Mouse (Mus musculus): ENCODE results near the gene Helz2.
A peak's percentile ranks its signal among the peaks of the same experiment; 100 is the strongest.

The Helz2 gene

DNA sequence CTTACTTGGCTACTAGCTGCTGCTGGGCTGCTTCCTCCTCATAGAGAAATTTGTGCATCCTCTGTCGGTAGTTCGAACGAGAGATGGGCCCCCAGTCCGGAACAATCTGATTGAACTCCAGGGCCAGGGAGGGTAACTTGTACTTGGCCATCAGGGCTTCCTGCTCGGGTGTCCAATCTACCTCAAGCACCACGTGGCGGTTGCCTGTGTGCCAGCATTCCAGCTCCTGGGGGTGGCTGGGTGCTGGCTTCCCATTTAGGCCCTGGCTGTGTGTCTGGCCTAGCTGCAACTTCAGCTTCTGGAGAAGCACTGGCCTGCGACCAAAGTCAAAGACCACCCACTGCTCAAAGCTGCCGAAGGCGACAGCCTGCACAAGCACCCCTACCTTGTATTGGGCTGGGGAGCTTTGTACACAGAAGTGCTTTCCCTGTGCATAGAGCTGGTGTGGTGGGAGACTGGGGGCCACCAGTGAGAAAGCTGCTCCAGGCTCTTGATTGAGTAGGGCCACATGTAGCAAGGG is 3.7 kb downstream of the Helz2 start:
- DNase-seq (ENCODE audit: low spot score) = no peak

DNA sequence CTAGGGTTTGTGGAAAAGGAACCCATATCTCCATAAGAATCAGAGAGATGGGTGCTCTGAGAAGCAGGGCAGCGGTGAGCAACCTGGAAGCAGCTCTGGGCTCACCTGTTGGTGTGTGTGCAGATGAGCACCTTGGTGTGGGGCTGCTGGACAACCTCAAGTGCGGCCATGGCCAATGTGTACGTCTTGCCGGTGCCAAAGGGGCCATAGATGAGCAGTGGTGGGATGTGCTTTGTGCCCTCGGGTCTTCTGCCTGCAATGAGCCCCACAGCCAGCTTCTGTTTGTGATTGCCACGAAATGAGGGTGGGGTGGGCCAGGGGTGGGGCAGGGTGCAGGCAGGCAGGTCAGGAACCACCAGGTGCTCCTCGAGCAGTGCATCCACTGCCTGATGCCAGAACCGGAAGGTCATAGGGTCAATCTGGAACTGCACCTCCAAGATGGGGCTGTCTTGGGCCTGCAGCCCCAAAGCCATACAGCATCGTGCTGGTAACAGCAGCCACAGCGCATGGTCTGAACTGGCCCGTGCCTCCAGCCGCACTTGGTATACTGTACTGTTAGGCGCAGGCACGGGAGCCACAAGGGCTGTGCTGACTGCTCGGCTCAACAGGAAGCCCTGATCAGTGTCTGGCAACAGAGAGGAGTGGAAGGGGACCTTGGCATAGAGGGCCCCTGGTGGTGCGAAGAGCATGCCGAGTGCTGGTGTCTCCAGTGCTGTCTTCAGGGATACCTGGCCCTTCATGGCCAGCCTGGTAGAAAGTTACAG is 4.4 kb downstream of the Helz2 start:
- DNase-seq (ENCODE audit: low spot score) = no peak

DNA sequence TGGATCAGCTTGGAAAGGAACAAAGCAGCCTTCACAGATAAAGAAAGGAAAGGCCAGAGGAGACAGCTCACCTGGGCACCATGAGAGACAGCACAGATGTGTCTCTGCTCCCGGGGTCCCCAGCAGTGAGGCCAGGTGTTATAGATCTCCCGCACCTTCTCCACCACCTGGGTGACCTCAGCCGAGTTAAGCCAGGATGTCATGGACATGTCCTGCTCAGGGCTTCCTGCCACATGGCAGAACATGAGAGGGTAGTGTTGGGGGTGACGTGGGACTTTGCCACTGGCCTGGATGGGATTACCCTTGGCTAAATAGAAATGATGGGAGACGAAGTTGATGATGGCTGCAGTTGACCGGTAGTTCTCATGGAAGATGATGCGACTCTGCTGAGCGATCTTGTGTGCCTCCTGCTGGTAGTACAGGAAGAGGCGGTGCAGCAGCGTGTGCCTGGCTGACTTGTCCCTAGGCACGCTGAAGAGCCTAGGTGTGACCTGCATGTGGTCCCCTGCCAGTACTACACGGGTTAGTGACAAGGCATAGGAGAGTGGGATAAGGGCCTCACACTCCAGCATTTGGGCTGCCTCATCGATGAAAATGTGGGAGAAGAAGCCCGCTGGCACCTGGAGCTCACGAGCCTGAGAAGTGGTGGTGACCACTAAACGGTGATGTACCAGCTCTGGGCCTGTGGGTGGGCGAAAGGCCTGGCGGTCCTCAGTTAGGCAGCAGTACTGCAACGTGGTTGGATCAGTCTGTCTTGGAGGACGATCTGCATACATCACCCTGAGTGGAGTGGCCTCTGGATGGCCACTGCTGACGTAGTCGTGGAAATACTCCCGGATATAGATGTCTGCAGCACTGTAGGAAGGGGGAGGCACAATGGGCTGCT is 5.9 kb downstream of the Helz2 start:
- DNase-seq (ENCODE audit: low spot score) = no peak

DNA sequence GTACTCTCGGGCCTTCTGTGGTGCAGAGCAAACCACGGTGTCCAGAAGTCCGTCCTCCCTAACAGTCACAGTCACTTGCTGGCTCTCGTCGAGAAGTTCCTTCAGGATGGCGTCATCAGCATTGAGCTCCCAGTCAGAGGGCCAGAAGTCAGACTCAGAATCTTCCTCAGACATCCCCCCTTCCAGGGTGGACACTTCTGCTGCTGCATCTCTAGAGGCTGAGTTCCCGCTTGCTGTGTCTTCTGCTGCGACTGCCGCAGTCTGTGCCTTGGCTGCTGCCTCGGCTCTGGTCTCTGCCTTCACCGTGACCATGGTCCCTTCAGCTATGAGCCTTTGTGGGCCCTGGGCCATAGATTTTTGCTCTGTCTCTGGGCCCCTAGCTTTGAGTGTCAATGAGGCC is 7.1 kb downstream of the Helz2 start:
- no peak for DNase-seq (ENCODE audit: low spot score)

DNA sequence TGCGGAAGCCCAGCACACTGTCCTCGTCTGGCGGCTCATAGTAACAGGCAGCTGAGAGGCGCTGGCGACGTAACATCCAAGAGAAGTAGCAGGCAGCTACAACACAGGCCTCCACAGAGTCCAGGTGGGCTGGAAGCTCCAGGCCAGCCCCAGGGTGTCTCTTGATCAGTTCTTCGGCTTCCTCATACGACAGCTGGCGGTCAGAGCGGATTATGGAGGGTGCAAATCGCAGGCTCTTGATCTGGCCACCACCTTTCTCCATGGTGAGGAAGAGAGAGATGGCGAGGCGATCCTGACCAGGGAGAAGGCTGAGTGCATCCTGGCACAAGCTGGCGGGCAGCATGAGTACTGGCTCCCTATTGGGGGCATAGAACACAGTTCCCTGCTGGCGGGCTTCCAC is 8.4 kb downstream of the Helz2 start:
- DNase-seq (ENCODE audit: low spot score) = no peak

DNA sequence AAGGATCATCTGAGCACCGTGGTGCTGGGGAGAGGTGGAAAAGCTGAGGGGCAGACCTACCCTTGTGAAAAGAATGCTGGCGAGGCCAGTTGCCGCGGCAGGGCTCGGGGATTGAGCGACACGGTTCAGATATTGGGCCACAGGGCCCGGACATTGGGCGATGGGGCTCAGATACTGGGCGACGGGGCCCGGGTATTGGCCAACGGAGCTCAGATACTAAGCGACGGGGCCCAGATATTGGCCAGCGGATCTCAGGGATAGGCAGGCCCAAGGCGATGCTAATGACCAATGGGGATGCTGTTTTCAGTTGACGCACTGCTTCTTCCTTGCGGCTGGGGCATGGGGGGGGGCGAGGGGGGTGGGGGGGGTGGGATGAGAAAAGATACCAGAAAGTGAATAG is 10.7 kb downstream of the Helz2 start:
- no peak for DNase-seq (ENCODE audit: low spot score)

DNA sequence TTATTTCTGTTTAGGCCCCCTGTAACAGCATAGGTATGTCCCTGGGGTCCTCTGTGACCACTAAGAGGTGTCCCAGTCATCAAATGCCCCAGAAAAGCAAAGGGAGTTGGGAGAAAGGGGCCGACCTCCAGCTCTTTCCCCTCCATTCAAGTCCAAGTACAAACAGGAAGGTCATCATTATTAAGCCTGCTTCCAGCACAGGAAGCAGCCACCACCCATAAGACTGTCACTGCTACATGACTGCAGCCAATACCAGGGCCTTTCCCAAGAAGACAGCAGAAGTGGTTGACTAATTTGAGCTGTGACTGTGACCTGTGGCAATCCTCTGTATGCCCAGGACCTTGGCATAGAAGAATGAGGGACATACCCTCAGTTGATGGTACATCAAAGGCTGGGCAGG is 13.5 kb downstream of the Helz2 start:
- peak; percentile 65 for DNase-seq (ENCODE audit: low spot score)

DNA sequence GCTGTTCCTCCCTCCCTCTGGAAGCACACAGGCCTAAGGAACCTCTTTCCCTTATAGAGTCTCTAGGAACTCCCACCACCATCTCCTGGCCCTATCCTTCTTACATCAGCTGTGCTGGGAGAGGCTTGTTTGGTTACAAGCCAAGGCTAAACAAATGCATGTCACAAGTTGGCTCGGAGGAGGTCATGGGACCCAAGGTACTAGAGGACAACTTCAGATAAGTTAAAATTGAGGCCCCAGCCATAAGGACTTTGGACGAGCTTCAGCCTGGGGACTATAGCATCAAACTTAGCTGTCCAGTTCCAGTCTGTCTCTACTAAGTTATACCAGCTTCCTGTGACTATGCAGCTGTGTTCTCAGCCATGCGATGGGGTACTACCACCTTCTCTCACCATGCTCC is 14.7 kb downstream of the Helz2 start:
- no peak for DNase-seq (ENCODE audit: low spot score)

DNA sequence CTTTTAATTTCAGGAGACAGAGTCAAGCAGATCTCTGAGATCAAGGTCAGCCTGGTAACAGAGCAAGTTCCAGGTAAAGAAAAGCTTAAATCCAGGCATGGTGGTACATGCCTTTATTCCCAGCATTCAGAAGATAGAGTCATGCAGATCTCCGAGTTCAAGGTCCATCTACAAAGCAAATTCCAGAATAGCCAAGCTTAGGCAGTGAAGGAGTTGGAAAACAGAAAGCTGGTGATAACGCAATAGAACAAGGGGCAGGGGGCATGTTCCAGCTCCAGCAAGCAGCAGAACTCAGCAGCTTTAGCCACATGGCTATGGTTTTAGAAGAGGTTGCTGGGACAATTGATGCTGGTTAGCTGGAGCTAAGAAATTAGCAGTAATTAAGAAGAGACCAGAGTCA is 16.8 kb downstream of the Helz2 start:
- no peak for DNase-seq (ENCODE audit: low spot score)

DNA sequence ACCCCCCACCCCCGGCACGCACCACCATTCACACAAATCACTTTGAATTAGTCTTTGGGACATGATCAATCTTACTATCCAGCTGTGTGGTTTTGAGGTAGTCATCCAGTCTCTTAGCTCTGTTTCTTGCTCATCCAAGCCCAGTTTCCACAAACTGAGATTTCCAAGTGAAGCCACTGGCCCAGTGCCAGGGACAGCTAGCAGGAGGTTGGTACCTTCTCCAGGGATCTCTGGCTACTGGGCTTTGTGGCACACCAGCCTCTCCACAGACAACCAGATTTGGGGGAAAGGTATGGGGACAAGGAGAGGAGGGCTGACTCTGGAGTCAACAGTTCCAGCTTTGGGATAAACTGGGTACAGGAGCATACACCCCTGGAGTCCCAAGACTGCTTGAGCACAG is 21.5 kb downstream of the Helz2 start:
- no peak for DNase-seq (ENCODE audit: low spot score)

DNA sequence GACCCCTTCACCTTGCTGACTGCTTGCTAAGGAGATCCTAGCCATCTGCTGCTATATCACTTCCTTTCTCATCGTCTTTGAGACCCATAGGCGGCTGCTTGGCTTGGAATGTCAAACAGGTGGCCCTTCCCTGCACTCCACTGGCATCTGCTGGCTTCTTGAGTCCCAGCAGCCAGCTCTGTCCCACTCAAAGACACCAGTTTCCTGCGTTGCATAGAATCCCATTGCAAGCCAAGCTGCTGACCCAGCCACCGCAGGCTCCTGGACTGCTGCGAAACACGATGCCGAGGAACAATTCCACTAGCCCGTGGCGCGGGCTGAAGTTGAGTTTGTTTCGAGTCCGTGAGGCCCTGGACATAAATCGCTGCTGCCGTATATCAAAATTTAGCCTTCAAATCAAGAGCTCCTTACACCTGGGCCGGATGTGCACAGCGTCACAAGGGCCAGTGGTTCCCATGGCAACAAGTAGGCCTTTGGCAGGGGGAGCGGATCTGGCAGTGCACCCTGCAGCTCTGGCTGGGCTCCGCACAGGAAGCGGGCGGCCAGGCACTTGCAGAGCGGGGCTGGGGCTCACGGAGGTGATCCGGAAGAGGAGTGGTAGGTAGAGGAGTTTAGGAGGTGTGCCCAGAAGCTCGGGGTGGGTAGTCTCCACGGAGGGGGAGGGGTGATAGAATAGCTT is 22.1 kb downstream of the Helz2 start, which contains the start of gene Fndc11:
Gene Fndc11 (plus strand): TSS at position 476 of the 679 bp plus-strand sequence.
- peak; percentile 93 for DNase-seq (ENCODE audit: low spot score)

DNA sequence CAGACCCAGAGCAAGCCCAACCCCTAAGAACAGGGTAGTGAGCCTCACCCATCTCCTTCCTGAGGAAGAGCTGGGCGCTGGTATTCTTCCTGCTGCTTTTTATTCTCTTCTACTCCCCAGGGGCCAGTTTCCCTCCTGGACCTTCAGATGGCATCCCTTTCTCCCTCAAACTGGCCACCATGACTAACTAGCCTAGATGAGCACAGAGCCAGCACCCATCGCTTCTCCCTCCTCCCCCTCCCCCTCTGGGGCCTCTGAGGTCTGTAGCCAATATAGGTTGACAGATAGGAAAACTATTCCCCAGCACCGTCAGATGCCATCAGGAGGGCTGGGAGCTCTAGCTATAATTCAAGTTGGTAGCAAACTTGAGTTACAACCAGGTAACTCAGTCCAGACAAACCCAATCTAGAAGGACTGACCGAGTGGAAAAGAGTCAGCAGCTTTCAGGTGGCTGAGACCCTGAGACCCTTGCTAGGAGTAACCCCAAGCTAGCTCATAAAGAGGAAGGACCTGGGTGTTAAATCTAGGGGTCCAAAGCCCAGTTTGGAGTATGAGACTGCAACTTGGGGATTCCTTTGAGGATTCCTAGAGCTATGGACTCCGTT is 22.8 kb downstream of the Helz2 start:
- DNase-seq (ENCODE audit: low spot score) = peak; percentile 48

DNA sequence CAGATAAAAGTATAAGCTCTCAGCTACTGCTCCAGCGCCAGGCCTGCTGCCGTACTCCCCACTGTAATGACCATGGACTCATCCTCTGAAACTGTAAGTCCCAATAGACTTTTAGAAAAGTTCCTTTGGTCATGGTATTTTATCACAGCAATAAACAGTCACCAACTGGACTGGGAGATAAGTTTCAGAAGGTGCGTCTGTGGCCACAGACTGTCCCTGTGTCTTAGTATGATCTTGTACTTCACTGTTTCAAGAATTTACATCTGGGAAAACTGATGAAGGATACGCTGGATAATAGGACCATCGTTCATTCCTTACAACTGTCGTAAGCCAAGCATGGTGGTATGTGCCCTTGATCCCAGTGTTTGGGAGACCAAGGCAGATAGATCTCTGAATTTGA is 25.8 kb downstream of the Helz2 start:
- no peak for DNase-seq (ENCODE audit: low spot score)

DNA sequence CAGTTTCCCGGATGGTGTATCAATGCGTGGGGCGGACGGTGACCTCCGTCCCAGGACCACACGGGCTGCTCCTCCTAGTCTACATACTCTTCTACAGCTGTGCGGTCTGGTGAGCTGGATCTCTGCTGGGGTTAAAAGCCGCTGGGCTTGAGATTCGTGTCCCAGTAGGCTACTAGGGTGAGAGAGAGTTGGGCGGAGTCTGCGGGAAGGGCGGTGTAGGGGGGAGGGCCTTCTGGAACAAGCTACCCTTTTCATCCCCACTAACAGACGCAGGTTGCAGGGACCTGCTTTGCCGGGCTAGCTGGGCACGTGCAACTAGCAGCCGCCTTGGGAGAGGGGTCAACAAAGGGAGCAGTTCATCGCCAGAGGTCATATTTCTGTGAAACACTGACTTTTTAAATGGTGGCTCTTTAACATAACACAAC is 28.8 kb downstream of the Helz2 start, which contains the start of gene Srms:
Gene Srms (minus strand): TSS at position 165 of the 425 bp plus-strand sequence.
- DNase-seq (ENCODE audit: low spot score) = peak; percentile 71

DNA sequence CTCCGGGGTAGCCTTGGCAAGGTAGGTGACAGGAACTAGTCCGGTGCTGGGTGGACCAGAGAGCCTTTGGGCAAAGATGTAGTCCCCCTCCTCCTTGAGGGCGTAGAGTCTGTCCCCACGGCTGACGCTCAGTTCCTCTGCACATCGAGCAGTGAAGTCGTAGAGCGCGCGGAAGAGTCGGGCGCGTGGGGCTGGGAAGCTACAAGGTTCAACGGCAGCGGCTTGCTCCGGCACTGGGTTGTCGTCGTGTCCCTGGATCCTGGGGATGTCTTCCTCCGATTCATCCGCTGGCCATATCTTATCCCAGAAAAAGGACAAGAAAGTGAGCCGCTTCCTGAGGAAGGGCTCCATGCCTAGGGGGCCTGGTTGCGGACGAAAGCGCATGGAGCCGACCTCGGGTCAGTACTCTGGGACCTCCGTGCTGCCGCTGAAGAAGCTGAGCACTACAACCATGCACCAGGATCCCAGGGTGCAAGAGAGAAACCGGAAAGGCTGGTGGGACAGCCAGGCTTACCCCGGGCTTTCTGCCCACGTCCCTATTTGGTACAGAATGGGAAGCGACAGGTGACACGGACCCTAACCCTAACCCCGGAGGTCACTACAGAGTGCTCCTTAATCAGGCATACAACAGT is 29.3 kb downstream of the Helz2 start:
- DNase-seq (ENCODE audit: low spot score) = no peak

DNA sequence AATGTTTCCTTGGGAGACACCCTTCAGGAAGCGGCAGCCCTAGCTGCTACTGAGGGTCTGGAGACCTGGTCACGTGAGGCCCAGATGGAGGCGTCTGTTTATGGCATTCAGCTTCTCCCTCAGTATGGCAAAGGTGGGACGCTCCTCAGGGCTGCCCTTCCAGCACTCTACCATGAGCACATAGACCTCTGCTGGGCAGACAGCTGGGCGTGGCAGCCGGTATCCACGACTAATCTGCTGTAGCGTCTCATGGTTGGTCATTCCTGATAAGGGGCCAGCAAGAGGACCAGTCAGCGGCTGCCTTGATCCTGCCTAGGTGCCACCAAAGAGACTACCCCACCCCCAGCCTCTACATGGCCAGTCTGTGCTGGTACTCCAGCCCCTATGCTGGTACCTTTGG is 35.7 kb downstream of the Helz2 start:
- DNase-seq (ENCODE audit: low spot score) = no peak

DNA sequence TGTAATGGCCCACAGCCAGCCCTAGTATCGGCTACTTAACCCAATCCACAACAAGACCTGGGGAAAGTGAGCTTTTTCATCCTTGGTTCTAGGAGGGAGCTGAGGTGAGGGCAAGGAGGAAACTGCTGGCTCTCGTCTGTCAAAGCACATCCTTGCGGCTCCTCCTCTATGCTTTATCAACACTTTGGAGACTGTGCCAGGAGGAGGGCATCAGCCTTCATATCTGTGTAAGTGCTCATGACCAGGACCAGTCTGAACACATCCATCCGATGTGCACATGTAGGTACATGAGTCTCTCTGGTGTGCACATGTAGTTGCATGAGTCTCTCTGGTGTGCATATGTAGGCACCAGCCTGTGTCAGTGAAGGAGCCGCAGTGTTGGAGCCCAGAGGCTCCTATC is 36.1 kb downstream of the Helz2 start:
- no peak for DNase-seq (ENCODE audit: low spot score)

DNA sequence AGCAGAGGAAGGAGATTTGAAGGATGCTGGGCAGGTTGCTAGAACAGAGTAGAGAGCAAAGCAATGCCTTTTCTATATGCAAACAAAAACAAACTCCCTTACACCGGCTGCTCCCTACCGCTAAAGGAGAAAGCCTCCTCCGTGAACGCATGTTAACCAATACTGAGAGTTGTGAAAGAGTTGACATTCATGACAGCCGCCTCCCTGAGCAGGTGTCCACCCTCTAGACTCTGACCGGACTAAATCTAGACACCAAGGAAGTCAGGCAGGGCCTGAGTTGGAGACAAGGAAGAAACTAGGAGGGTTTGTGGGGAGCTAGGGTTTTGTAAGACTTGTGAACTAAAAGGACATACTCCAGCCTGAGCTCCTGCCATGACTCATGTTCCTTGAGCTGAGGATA is 38.9 kb downstream of the Helz2 start:
- DNase-seq (ENCODE audit: low spot score) = no peak

DNA sequence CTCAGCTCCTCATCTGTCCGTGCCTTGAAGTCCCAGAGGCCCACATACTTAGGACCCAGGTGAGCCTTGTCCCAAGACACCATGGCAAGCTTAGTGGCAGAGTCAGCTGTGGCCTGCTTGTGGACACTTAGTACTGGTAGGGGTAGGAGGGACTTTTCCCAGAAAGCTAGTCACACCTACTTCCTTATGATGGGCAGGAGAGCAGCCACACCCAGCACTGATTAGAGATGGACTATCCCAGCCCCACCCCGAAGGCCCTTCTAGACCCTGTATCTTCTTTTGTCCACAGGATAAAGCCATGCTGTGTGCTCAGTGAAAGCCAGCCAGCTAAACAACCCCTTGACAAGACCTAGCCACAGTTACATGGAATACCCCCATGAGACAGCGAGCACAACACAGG is 39.4 kb downstream of the Helz2 start, which contains the start of gene Ptk6:
Gene Ptk6 (minus strand): TSS at position 368 of the 400 bp plus-strand sequence.
- DNase-seq (ENCODE audit: low spot score) = no peak

DNA sequence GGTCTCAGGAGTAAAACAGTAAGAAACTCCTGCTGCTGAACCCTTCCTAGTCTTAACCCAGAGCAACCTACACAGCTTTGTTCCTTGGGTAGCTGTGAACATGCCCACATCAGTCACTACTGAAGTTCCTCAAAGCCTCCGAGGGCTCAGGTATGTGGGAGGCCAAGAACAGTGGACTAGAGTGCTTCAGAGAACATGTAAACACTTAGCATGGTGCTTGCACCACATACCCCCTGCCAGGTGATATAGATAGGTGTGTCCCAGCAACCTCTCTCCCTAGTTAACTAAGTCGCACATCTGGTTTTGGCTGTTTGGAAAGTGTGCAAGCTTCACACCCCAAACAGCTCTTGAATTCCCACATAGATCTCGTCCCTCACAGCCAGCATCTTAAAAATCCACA is 40.2 kb downstream of the Helz2 start:
- peak; percentile 74 for DNase-seq (ENCODE audit: low spot score)

DNA sequence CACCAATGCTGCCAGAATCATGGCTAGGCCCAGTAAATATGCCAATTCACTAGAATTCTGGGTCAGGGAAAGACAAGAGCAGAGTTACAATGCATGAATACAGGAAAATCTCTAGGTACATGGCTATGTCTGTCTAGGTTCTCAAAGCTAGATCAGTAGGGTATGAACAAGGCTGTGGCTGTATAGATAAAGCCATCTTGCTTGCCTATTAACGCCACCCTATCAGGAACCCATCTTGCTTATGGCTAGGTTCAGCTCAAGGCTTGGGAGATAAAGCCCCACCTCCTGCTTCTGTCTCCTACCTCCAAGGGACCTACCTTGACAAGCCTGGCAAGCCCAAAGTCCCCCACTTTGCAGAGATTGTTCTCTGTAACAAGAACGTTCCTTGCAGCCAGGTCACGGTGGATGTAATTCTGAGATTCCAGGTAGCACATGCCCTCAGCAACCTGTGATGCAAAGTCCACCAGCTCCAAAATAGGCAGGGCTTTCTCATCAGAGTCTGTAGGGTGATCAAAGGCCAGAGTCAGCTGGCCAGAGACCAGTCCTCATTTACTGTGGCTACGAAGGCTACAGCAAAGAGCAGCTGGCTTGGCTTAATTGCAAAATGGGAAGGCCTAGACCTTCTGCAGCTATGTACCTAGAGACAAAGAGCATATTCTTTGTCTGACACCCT is 45.1 kb downstream of the Helz2 start:
- DNase-seq (ENCODE audit: low spot score) = no peak
